Mouse (Mus musculus) myocyte (in vitro differentiated cells): ENCODE results near the gene Mgat3. TPM values are rescaled to one million over a fixed set of nuclear protein-coding genes. Genes with fewer than 3 reads are reported as not detected.

ENCODE experiments used
- H3K27me3 ChIP-seq: one replicate; pipeline ENCODE4 v1.6.1; 2011; ENCODE audit not compliant: control insufficient read depth, insufficient read depth, insufficient read length
- H3K36me3 ChIP-seq: one replicate; pipeline ENCODE4 v1.6.1; 2011; ENCODE audit not compliant: control insufficient read depth, insufficient read depth
- H3K4me2 ChIP-seq: one replicate; pipeline ENCODE4 v1.6.1; 2011; ENCODE audit warnings: low read depth, control low read depth
- H3K4me3 ChIP-seq: one replicate; pipeline ENCODE4 v1.5.1; 2011; ENCODE audit warnings: mild to moderate bottlenecking, control low read depth, moderate library complexity
- H3K79me2 ChIP-seq: one replicate; pipeline ENCODE4 v1.6.1; 2011; ENCODE audit not compliant: control insufficient read depth, insufficient read depth
- H3ac ChIP-seq: one replicate; pipeline ENCODE4 v1.6.1; 2011; ENCODE audit not compliant: control insufficient read depth, insufficient read length
- CEBPB ChIP-seq: IDR thresholded peaks from 2 replicates; pipeline ENCODE4 v1.6.1; 2011; ENCODE audit warnings: mild to moderate bottlenecking, moderate library complexity; ENCODE audit not compliant: poor library complexity, insufficient read depth, severe bottlenecking
- E2F4 ChIP-seq: IDR thresholded peaks from one replicate; pipeline ENCODE4 v1.6.1; 2011; ENCODE audit warnings: mild to moderate bottlenecking, control low read depth, moderate library complexity; ENCODE audit not compliant: insufficient read depth
- MAX ChIP-seq: IDR thresholded peaks from one replicate; pipeline ENCODE4 v1.6.1; 2011; ENCODE audit warnings: low read depth, mild to moderate bottlenecking, control low read depth
- MYOD1 ChIP-seq, 3 experiments: IDR thresholded peaks; one replicate each; pipeline ENCODE4 v1.6.1; 2011; ENCODE audit warnings: control low read depth in 2 of 3, low read depth in 2 of 3, mild to moderate bottlenecking in 2 of 3, moderate library complexity in 1 of 3; ENCODE audit not compliant: insufficient read length in 2 of 3, control insufficient read depth in 1 of 3
- MYOG ChIP-seq, 3 experiments: IDR thresholded peaks; one replicate each; pipeline ENCODE4 v1.6.1; 2011; ENCODE audit warnings: control low read depth in 2 of 3, low read depth in 2 of 3, mild to moderate bottlenecking in 2 of 3; ENCODE audit not compliant: insufficient read length in 2 of 3, control insufficient read depth in 1 of 3, insufficient read depth in 1 of 3
- POLR2A ChIP-seq: IDR thresholded peaks from one replicate; pipeline ENCODE4 v1.6.1; 2011; ENCODE audit warnings: low read depth, mild to moderate bottlenecking, control low read depth, moderate library complexity; ENCODE audit not compliant: insufficient read length
- POLR2AphosphoS2 ChIP-seq: IDR thresholded peaks from one replicate; pipeline ENCODE4 v1.6.1; 2011; ENCODE audit warnings: low read depth, control low read depth; ENCODE audit not compliant: insufficient read length
- REST ChIP-seq: IDR thresholded peaks from one replicate; pipeline ENCODE4 v1.6.1; 2011; ENCODE audit warnings: mild to moderate bottlenecking, control low read depth, moderate library complexity; ENCODE audit not compliant: insufficient read depth, insufficient read length
- SRF ChIP-seq: IDR thresholded peaks from one replicate; pipeline ENCODE4 v1.6.1; 2011; ENCODE audit warnings: low read depth; ENCODE audit not compliant: control insufficient read depth, insufficient read length
- TCF12 ChIP-seq: IDR thresholded peaks from one replicate; pipeline ENCODE4 v1.6.1; 2011; ENCODE audit warnings: mild to moderate bottlenecking, control low read depth; ENCODE audit not compliant: poor library complexity, insufficient read depth, severe bottlenecking
- TCF3 ChIP-seq: IDR thresholded peaks from one replicate; pipeline ENCODE4 v1.6.1; 2011; ENCODE audit warnings: low read depth, control low read depth; ENCODE audit not compliant: insufficient read length
- USF1 ChIP-seq: IDR thresholded peaks from one replicate; pipeline ENCODE4 v1.6.1; 2011; ENCODE audit warnings: low read depth, mild to moderate bottlenecking, control low read depth, moderate library complexity
- polyA plus RNA-seq: library from polyadenylated mRNA; unstranded; fragments of >200 nt; fragmentation: generic; extraction: Trizol; gene quantifications from one replicate; pipeline ENCODE4 v1.2.1, GENCODE M21; 2012; ENCODE audit warnings: missing spikeins

Mgat3 gene
- polyA plus RNA-seq, 1 experiment: 9.7 TPM

GRCm38 (mm10) chr15:80256242-80256641 lies 82.7 kb downstream of the Mgat3 start:
- Histone ChIP-seq H3K27me3 (no peaks in the 10 kb centered on the region), H3K4me2 (peak overlapping the region; percentile 92), H3K79me2 (peaks cover 17% of the 10 kb centered on the region), H3K4me3 (peak overlapping the region; percentile 95), H3ac (peak overlapping the region; percentile 86), H3K36me3 (peaks cover 44% of the 10 kb centered on the region)
- no peak for TF ChIP-seq CEBPB
- peak; percentile 83 for TF ChIP-seq POLR2AphosphoS2
- no peak for TF ChIP-seq REST
- TF ChIP-seq USF1: no peak
- TF ChIP-seq POLR2A: peak; percentile 45

GRCm38 (mm10) chr15:80256656-80257601 lies 83.4 kb downstream of the Mgat3 start:
- Histone ChIP-seq H3K4me3 (peak overlapping the region; percentile 95), H3K79me2 (peaks cover 21% of the 10 kb centered on the region), H3ac (peak overlapping the region; percentile 86), H3K36me3 (peaks cover 37% of the 10 kb centered on the region), H3K27me3 (no peaks in the 10 kb centered on the region), H3K4me2 (peak overlapping the region; percentile 92)
- TF ChIP-seq TCF3 (no peak), MYOD1 (IDR thresholded peaks at IDR 0.05; ENCODE audit: control insufficient read depth in 1 of 3, insufficient read length in 2 of 3, low read depth in 2 of 3) (no peak), POLR2AphosphoS2 (peak; percentile 72), MAX (no peak), SRF (no peak)

GRCm38 (mm10) chr15:80257602-80258239 lies 84.2 kb downstream of the Mgat3 start:
- Histone ChIP-seq H3ac (no peak overlapping the region), H3K27me3 (no peaks in the 10 kb centered on the region), H3K79me2 (peaks cover 29% of the 10 kb centered on the region), H3K4me3 (peak overlapping the region; percentile 95), H3K4me2 (peak overlapping the region; percentile 92), H3K36me3 (peaks cover 32% of the 10 kb centered on the region)
- TF ChIP-seq USF1: no peak
- no peak for TF ChIP-seq CEBPB
- TF ChIP-seq E2F4: no peak
- peak; percentile 99 for TF ChIP-seq POLR2AphosphoS2
- TF ChIP-seq MAX: no peak
- TF ChIP-seq POLR2A: no peak
- TF ChIP-seq REST: no peak
- TF ChIP-seq MYOD1 (IDR thresholded peaks at IDR 0.05; ENCODE audit: control insufficient read depth in 1 of 3, insufficient read length in 2 of 3, low read depth in 2 of 3): peak in 2 of 3 experiments; percentile 5 to 45

GRCm38 (mm10) chr15:80258240-80259170 lies 85.0 kb downstream of the Mgat3 start:
- peak overlapping the region; percentile 92 for H3K4me2 ChIP-seq
- H3K27me3 ChIP-seq: no peaks in the 10 kb centered on the region
- H3ac ChIP-seq: no peak overlapping the region
- peaks cover 36% of the 10 kb centered on the region for H3K79me2 ChIP-seq
- H3K36me3 ChIP-seq: peaks cover 32% of the 10 kb centered on the region
- TF ChIP-seq SRF: no peak
- peak; percentile 92 for TF ChIP-seq POLR2AphosphoS2
- peak; percentile 8 for TF ChIP-seq MAX
- TF ChIP-seq POLR2A: peak; percentile 73
- peak overlapping the region; percentile 95 for H3K4me3 ChIP-seq

- Histone ChIP-seq H3ac (no peak overlapping the region), H3K4me2 (peak overlapping the region; percentile 20), H3K4me3 (no peak overlapping the region), H3K27me3 (no peaks in the 10 kb centered on the region), H3K36me3 (peaks cover 32% of the 10 kb centered on the region), H3K79me2 (peaks cover 41% of the 10 kb centered on the region)
- TF ChIP-seq TCF3 (no peak), MYOD1 (IDR thresholded peaks at IDR 0.05; ENCODE audit: control insufficient read depth in 1 of 3, insufficient read length in 2 of 3, low read depth in 2 of 3) (peak in 2 of 3 experiments; percentile 57 to 61), POLR2A (peak; percentile 31), CEBPB (no peak), REST (no peak), TCF12 (no peak), MYOG (IDR thresholded peaks at IDR 0.05; ENCODE audit: control insufficient read depth in 1 of 3, insufficient read depth in 1 of 3, insufficient read length in 2 of 3, low read depth in 2 of 3) (peak in 1 of 3 experiments; percentile 16), SRF (no peak), MAX (no peak), E2F4 (no peak), POLR2AphosphoS2 (peak; percentile 57), USF1 (no peak)
Measured at GRCm38 (mm10) chr15:80259406-80260045, 86.0 kb downstream of the Mgat3 start.
